Mouse (Mus musculus) left cerebral cortex, adult 18-20 months (tissue): ENCODE results near the gene Araf. TPM values are rescaled to one million over a fixed set of nuclear protein-coding genes. Genes with fewer than 3 reads are reported as not detected.

Source experiments
- DNase-seq, 2 experiments: peaks; one replicate each; pipeline ENCODE4 v3.0.0; 2021 to 2022; ENCODE audit warnings: low spot score in 2 of 2, mixed read lengths in 1 of 2
- microRNA-seq, 2 experiments: library from miRNA; unstranded; fragments of <30 nt; microRNA quantifications; one replicate each; pipeline ENCODE4 v1.2.0; 2021
- total RNA-seq, 2 experiments: library from RNA; stranded (reverse); gene quantifications; 2 replicates each; pipeline ENCODE4 v1.2.3; 2021

The Araf gene
- total RNA-seq, 2 experiments from 2014 or later: 186 to 189 TPM

DNA sequence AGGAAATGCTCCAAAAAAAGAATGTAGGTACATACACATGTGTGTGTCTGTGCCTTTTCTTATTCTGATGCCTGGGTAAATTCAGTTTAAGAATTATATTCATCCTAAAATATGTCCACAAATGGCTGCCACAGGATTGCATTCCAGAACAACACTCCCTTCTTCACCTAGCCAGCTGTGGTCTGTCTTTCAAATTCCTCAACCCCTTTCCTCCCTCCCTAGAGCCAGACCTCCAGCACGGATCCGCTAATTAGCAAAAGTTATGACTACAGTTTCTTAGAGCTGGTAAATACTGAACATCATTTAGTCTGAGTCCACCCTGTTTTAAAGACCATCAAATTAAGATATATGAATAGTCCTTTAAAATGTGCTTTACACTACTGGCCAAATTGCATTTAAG is 50.2 kb downstream of the Araf start:
- no peak for DNase-seq

DNA sequence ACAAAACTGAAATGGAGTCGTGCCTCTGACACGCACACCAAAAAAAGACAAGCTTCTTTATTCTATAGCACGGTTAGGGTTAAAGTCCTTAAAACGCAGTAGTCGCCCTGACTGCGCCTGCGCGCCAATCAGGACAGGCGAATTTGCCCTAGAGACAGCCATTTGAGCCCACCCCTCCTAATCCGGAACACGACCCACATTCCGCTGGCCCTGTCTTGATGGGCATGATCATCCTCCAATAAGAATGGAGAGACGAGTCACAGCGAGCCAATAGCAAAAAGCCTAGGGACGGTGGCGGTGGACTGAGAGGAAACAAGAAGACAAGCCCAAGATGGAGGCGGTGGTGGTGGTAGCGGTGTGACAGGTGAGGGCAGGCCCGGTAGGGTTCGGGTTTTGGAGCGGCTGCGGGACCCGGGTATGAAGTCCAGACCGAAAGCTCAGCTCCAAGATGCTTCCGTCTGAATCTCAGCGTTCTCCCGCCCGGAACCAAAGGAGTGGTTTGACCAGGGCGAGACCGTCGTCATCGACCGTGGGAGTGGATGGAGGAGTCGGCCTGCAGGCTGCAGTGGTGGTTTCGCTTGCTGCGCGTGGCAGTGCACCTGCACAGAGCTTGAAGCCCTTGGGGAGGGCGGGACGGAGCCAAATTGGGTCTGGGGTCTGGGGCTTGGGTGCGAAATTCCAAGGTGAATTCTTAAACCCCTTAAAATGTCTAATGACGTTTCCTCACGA is 50.8 kb downstream of the Araf start:
- DNase-seq: peak; percentile 81 to 89

DNA sequence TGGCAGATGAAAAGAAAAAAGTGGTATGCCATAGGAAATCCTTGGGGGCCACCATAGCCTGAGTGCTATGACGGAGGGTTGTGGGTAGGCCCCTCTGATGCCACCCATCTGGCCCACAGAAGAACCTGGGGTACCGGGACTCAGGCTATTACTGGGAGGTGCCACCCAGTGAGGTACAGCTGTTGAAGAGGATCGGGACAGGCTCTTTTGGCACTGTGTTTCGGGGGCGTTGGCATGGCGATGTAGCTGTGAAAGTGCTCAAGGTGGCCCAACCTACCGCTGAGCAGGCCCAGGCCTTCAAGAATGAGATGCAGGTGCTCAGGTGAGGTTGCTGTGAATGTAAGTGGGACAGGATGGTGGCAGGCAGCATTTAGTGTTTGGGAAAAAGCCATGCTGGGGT is 56.2 kb downstream of the Araf start:
- DNase-seq: no peak

DNA sequence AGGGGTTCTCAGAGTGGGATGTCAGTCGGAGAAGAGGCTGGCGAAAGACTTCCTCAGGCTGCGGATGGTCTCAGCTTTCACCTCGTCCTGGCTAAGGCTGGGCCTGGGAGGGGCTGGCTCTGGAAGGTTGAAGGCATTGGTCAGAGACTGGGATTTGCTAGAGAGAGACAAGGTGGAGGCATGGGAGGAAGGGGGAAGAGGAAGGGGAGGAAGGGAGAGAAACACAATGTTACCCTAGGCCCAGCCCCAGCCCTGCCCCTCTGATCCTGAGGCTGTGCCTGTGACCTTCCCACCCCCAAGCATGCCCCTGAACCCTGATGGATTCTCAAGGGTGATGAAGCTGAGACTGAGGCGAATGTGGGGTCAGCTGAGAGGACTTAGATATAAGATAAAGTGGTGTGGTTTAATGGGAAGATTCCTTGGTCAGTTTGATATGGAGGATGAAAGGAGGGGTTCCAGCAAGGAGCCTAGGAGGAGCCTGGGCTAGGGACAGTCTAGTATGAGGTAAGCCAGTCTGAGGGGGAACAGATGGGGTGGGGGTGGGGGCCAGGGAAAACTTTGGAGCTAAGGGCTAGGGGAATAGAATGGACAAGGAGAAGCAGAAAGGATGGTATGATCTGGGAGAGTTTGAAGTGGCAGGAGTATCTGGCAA is 64.0 kb downstream of the Araf start:
- DNase-seq: no peak

DNA sequence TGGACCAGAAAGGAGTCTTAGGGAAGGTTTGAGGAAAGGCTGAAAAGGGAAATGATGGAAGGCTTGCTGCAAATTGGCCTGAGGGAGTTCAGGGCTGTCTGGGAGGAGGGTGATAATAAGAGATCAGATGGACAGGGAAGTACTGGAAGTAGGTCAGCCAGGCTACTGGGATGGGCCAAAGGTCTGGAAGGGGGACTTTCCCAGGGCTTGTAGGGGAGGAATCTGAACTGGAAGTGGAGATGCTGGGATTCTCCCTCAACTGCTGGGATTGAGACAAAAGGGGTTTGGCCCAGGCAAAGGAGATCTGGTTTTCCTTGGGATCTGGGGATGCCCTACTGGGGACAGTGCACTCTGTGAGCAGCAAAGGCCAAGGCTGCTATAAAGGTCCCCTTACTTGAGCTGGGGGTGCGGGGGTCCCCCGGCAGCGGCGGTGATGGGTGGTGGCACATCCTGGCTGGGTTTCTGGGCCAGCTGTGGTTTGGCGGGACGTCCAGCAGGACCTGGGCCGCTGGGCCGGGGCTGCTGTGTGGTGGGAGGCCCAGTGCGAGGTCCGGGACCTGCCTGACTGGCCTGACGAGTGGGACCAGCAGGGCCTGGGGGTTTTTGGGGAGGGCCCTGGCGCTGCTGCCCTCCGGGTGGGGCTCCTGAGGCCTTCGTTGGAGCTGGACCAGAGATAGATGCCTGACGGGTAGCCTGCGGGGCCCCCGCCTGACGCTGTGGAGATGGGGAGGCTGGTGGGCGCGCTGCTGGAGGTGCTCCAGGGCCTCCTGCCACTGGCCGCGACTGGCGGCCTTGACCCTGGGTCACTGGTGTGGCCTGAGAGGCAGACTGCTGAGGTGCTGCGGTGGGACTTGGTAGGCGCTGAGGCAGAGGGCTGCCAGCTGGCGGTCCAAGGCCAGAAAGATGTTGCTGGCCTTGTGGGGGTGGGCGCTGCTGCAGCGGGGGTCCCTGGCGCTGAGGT is 64.8 kb downstream of the Araf start:
- no peak for DNase-seq

DNA sequence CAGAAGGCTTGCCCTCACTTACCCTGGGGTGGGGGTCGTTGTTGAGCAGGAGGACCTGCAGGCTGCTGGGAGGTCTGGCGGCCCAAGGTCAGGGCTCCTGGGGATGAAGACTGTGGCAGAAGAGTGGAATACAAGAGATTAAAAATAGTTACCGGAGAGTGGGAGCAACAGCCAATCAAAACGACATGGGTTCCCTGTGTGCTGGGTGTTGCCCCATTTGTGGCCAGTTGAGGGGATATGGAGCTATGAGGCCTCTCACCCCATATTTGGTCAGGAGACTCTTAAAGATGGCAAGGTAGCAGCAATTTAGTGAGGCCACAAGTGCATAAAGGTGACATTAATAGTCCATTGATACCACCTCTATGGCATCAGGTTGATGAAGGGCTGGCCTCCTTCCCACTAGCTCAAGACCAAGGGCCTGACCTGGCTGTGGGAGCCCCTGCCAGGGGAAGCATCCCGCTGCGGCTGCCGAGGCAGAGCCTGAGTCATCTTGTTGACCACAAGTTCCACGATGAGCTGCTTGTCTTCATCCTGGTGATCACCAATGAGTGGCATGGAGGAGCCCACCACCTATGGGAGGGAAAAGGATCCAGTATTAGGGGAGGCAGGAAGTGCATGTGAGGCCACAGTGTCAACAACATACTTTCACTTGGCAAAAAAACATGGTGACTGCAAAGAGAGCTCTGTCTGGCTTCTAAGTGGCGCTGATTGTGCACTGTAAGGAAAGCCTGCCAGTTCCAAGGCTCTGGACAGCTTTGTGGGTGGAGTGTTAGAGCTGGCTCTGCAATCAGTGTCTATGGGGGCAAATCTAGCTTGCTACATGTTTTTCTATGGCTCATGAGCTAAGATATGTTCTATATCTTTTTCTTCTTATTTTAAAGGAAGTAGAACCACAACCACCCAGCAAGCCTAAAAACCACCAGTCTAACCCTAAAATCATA is 65.8 kb downstream of the Araf start:
- DNase-seq: peak in 1 of 2 experiments; percentile 21

DNA sequence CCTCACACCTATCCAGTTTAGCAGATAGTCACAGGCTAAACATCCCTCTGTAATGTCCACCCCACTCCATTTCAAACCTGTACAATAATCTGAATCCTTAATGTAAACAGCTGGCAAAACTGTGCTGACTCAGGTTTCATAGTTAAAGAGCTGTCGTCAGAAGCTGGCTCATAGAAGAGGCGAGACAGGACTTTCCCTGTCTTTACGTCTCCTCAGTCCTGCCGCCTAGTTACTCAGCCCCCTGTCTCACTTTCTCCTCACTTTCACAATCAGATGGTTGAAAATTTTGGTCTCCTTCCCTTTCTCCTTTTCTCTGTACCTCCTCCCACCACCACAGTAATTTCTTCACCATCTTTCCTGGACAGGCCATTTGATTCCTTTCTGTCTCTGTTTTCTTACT is 70.5 kb downstream of the Araf start:
- DNase-seq: no peak

DNA sequence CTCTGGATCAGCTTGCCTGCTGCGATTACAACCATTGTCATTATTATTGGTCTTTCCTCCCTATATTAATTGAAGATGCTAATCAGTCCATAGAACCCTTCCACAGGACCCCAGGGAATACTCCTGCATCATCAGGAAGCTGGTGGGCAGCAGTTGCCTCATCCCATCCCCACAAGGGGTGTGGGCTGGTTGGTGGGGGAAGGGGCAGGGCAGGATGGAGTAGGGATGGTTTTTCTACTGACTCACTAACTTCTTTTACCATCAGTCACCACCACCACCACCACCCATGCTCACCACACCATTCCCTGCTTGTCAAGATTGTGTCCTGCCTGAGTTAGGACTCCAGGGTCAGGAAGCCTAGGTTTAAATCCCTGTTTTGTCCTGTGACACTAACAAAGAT is 71.6 kb downstream of the Araf start:
- DNase-seq: no peak

DNA sequence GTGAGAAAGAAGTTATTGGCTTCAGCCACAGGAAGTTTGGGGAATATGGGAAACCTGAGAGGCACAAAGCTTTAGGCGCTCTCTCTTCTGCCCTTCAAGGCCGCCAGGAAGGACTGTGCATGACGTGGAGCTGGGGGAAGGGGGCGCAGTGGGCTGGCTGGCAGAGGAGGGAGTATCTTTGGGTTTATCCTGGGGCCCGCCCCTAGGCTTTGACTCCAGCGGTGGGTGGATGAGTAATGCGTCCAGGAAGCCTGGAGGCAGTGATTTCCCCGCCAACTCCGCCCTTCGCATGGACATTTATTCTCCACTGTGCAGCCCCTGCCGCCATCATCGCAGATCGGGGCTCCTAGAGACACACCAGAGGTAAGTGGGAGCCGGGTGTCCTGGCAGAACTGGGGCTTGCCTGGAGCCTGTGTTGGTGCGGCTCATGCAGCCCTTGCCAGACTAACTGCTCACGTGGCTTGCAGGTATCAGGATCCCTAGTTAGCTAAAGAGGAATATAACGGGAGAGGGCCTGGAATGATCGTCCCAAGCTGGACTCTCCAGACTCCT is 72.4 kb downstream of the Araf start, which contains the start of gene Timp1:
Timp1 (plus strand) TSS at position 205 of the 552 bp plus-strand sequence.
- peak; percentile 38 to 40 for DNase-seq

DNA sequence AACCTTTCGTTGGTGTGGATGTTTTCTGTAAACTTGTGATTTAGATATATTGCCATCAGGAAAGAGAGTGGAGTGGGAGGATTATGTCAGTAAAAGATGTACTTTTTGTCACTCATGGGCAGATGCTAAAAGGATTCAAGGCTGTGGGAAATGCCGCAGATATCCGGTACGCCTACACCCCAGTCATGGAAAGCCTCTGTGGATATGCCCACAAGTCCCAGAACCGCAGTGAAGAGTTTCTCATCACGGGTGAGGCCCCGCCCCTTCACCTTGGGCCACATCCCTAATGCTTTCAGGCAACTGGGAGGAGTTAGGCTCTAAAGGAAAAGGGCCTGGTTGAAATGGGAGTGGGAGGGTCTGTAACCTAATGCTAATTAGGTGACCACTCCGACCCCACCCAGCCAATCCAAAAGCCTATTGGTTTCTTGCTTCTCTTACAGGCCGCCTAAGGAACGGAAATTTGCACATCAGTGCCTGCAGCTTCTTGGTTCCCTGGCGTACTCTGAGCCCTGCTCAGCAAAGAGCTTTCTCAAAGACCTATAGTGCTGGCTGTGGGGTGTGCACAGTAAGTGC is 75.4 kb downstream of the Araf start:
- no peak for DNase-seq

DNA sequence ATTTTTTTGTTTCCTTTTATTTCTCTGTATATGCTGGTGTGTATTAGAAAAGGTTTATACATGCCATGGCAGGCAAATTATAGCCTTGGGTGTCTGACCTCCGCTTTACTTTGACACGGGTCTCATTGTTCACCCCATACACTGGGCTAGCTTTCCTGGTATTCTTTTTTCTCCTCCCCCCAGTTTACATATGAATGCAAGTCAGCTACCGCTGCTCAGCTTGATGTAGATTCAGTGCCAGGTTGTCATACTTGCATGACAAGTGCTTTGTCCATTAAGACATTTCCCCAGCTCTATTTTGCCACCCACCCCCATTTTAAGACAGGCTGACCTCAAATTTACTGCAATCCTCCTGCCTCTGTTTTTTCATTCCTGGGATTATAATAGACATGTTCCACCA is 77.6 kb downstream of the Araf start:
- DNase-seq: no peak

DNA sequence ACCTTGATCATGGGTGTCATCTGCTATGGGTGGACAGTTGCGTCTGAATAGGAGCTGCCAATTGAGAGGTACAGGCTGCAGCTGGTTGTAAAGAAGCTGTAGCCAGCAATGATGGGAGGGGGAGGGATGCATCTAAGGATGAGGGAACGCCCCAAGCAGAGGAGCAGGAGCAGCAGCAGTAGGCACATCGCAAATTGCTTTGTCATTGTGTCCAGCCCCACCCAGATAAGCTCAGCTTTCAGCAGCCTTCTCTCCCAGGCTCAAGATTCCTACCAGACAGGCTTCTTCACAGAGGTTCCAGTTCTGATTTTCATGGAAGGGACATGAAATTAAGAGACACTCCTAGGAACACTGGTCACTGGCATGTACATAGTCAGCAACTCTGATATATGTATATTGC is 112.5 kb downstream of the Araf start:
- no peak for DNase-seq

Small RNA genes lying within 50 kb of the gene (microRNA-seq; reads per million reads assigned to microRNA genes)
- 0 reads per million in 2 experiments for gene Gm24824
- gene Mir5617: 8.5 to 8.7 reads per million in 2 experiments

Other genes with a start within 250 kb of the Araf start
- under 1 TPM; 0.23 to 0.35 TPM for gene Rgn, start 248.0 kb upstream of the Araf start, total RNA-seq
- 10 to 100 TPM; 45.0 to 45.1 TPM for gene Rbm10, start 180.3 kb upstream of the Araf start, total RNA-seq
- gene Ndufb11, start 180.2 kb upstream of the Araf start, total RNA-seq: 100 to 1,000 TPM; 146 to 150 TPM
- gene Uba1, start 139.5 kb upstream of the Araf start, total RNA-seq: 100 to 1,000 TPM; 348 to 355 TPM
- 100 to 1,000 TPM; 235 to 249 TPM for gene Cdk16, start 109.9 kb upstream of the Araf start, total RNA-seq
- gene Usp11, start 93.9 kb upstream of the Araf start, total RNA-seq: 100 to 1,000 TPM; 109 to 123 TPM
- 1 to 10 TPM; 1.4 to 1.5 TPM for gene Timp1, start 72.4 kb downstream of the Araf start, total RNA-seq
- gene Syn1, start 123.2 kb downstream of the Araf start, total RNA-seq: 100 to 1,000 TPM; 486 to 496 TPM
- 10 to 100 TPM; 12.1 to 12.8 TPM for gene Cfp, start 133.7 kb downstream of the Araf start, total RNA-seq
- 10 to 100 TPM; 49.1 to 58.4 TPM for gene Elk1, start 152.8 kb downstream of the Araf start, total RNA-seq
- gene Uxt, start 164.2 kb downstream of the Araf start, total RNA-seq: 10 to 100 TPM; 13.7 to 14.7 TPM